Mouse (Mus musculus) stomach, embryonic 14.5 days (tissue): ENCODE results near the gene Tmtc2. TPM values are rescaled to one million over a fixed set of nuclear protein-coding genes. Genes with fewer than 3 reads are reported as not detected.
A peak's percentile ranks its signal among the peaks of the same experiment; 100 is the strongest.

Experiments used
- ATAC-seq: fragments of 200-750 bp; cut with Nextera tagmentation; 2 replicates; pipeline ENCODE4 v1.8.0; 2017; ENCODE audit warnings: low read depth, moderate TSS enrichment; ENCODE audit not compliant: insufficient number of reproducible peaks, insufficient read depth, low FRiP score
- H3K27ac ChIP-seq: fragments of 300-500 bp; sonication (generic); 2 replicates; pipeline ENCODE4 v1.5.1; 2014; ENCODE audit warnings: mild to moderate bottlenecking, low read length, moderate library complexity, mixed read lengths
- H3K27me3 ChIP-seq: fragments of 300-500 bp; sonication (generic); 2 replicates; pipeline ENCODE4 v1.6.1; 2014; ENCODE audit warnings: low read length, control low read depth, mixed read lengths; ENCODE audit not compliant: control insufficient read depth, insufficient read depth
- H3K36me3 ChIP-seq: fragments of 300-500 bp; sonication (generic); 2 replicates; pipeline ENCODE4 v1.6.1; 2014; ENCODE audit warnings: mild to moderate bottlenecking, control low read depth, low read length, moderate library complexity, mixed read lengths; ENCODE audit not compliant: control insufficient read depth, insufficient read depth
- H3K4me1 ChIP-seq: fragments of 300-500 bp; sonication (generic); 2 replicates; pipeline ENCODE4 v1.6.1; 2014; ENCODE audit warnings: low read length, control low read depth, mixed read lengths; ENCODE audit not compliant: control insufficient read depth, insufficient read depth
- H3K4me2 ChIP-seq: fragments of 300-500 bp; sonication (generic); replicated peaks from 2 replicates; pipeline ENCODE4 v1.6.1; 2014; ENCODE audit warnings: low read depth, low read length, control low read depth
- H3K4me3 ChIP-seq: fragments of 300-500 bp; sonication (generic); 2 replicates; pipeline ENCODE4 v1.5.1; 2014; ENCODE audit warnings: low read depth, low read length, control low read depth
- H3K9ac ChIP-seq: fragments of 300-500 bp; sonication (generic); replicated peaks from 2 replicates; pipeline ENCODE4 v1.6.1; 2014; ENCODE audit warnings: low read depth, mild to moderate bottlenecking, control low read depth, low read length, moderate library complexity, mixed read lengths
- H3K9me3 ChIP-seq: fragments of 300-500 bp; sonication (generic); 2 replicates; pipeline ENCODE4 v1.6.1; 2016; ENCODE audit warnings: low read depth, low read length, control low read depth; ENCODE audit not compliant: control insufficient read depth
- WGBS: fragments of 180-500 bp; shearing (Covaris S2); extraction: QIAGEN DNeasy Blood & Tissue Kit; methylation state at CpG from one replicate; pipeline ENCODE4 v1.1.7; 2014; 5-methylcytosine and 5-hydroxymethylcytosine counted together
- polyA plus RNA-seq: library from polyadenylated mRNA; unstranded; fragments of >200 nt; fragmentation: Nextera tagmentation; extraction: Ambion mirVana; gene quantifications from 2 replicates; pipeline ENCODE4 v1.2.1, GENCODE M21; 2014

The Tmtc2 gene
- polyA plus RNA-seq, 1 experiment from 2014 or later = 16.4 TPM

DNA sequence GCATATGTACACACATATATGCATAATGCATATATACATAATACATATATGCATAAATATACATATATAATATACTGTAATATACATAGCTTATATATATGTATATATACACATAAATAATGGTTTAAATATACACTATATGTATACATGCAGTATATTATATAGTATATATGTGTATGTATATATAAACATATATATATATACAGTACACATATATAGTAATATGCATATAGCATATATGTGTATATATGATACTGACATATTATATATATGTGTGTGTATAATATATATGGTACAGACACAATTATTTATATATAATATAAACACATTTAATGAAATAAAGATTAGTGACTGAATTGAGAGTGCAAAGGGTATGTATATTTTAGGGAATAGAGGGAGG is 420.5 kb downstream of the Tmtc2 start:
- Histone ChIP-seq H3K4me1 (no peaks in the 10 kb centered on the region), H3K27ac (no peak overlapping the region), H3K4me3 (no peak overlapping the region), H3K36me3 (no peaks in the 10 kb centered on the region), H3K27me3 (no peaks in the 10 kb centered on the region), H3K9ac (no peak overlapping the region), H3K9me3 (no peaks in the 10 kb centered on the region), H3K4me2 (no peak overlapping the region)
- 0 out of 2 replicates have a peak, but pooled peaks have one; percentile 23 for ATAC-seq

- no peak overlapping the region for H3K9ac ChIP-seq
- no peaks in the 10 kb centered on the region for H3K27me3 ChIP-seq
- H3K4me2 ChIP-seq = no peak overlapping the region
- H3K27ac ChIP-seq = no peak overlapping the region
- no peak overlapping the region for H3K4me3 ChIP-seq
- ATAC-seq = no peak
- no peaks in the 10 kb centered on the region for H3K9me3 ChIP-seq
- H3K36me3 ChIP-seq = no peaks in the 10 kb centered on the region
- no peaks in the 10 kb centered on the region for H3K4me1 ChIP-seq
- 51% methylated on average over 4 of the region's 4 CpGs for WGBS
Observed at GRCm38 (mm10) chr10:105144382-105144781, 429.9 kb downstream of the Tmtc2 start.

- H3K27ac ChIP-seq = no peak overlapping the region
- no peak overlapping the region for H3K4me2 ChIP-seq
- no peaks in the 10 kb centered on the region for H3K4me1 ChIP-seq
- no peaks in the 10 kb centered on the region for H3K9me3 ChIP-seq
- WGBS = 92% methylated on average over 3 of the region's 3 CpGs
- H3K36me3 ChIP-seq = no peaks in the 10 kb centered on the region
- no peak for ATAC-seq
- H3K4me3 ChIP-seq = no peak overlapping the region
- no peak overlapping the region for H3K9ac ChIP-seq
- no peaks in the 10 kb centered on the region for H3K27me3 ChIP-seq
Observed at GRCm38 (mm10) chr10:105142201-105142600, 432.1 kb downstream of the Tmtc2 start.
